Mouse (Mus musculus) kidney, embryonic 14.5 days (tissue): ENCODE results near the gene 1810010H24Rik. TPM values are rescaled to one million over a fixed set of nuclear protein-coding genes. Genes with fewer than 3 reads are reported as not detected.
"Not testable (repeated sequence)": the region's sequence is repeated elsewhere in the genome, so short reads cannot be mapped to it uniquely, and the experiment has no call there.

Experiments used
- ATAC-seq: fragments of 200-750 bp; cut with Nextera tagmentation; 2 replicates; pipeline ENCODE4 v1.8.0; 2017; ENCODE audit warnings: moderate number of reproducible peaks, mild to moderate bottlenecking, moderate TSS enrichment, moderate library complexity; ENCODE audit not compliant: low FRiP score, low TSS enrichment
- H3K27ac ChIP-seq: fragments of 300-500 bp; sonication (generic); 2 replicates; pipeline ENCODE4 v1.5.1; 2014; ENCODE audit warnings: low read depth, mild to moderate bottlenecking, low read length, moderate library complexity, mixed read lengths
- H3K27me3 ChIP-seq: fragments of 300-500 bp; sonication (generic); 2 replicates; pipeline ENCODE4 v1.6.1; 2014; ENCODE audit warnings: mild to moderate bottlenecking, low read length; ENCODE audit not compliant: control insufficient read depth, insufficient read depth
- H3K36me3 ChIP-seq: fragments of 300-500 bp; sonication (generic); 2 replicates; pipeline ENCODE4 v1.6.1; 2014; ENCODE audit warnings: low read length, mixed read lengths; ENCODE audit not compliant: control insufficient read depth, insufficient read depth
- H3K4me1 ChIP-seq: fragments of 300-500 bp; sonication (generic); 2 replicates; pipeline ENCODE4 v1.6.1; 2014; ENCODE audit warnings: low read length, mixed read lengths; ENCODE audit not compliant: control insufficient read depth, insufficient read depth
- H3K4me2 ChIP-seq: fragments of 300-500 bp; sonication (generic); replicated peaks from 2 replicates; pipeline ENCODE4 v1.6.1; 2014; ENCODE audit warnings: low read depth, mild to moderate bottlenecking, low read length
- H3K4me3 ChIP-seq: fragments of 300-500 bp; sonication (generic); 2 replicates; pipeline ENCODE4 v1.5.1; 2014; ENCODE audit warnings: mild to moderate bottlenecking, low read length
- H3K9ac ChIP-seq: fragments of 300-500 bp; sonication (generic); 2 replicates; pipeline ENCODE4 v1.6.1; 2014; ENCODE audit warnings: low read depth, mild to moderate bottlenecking, low read length, moderate library complexity
- H3K9me3 ChIP-seq: fragments of 300-500 bp; sonication (generic); 2 replicates; pipeline ENCODE4 v1.6.1; 2016; ENCODE audit warnings: low read length; ENCODE audit not compliant: control insufficient read depth
- WGBS: fragments of 180-500 bp; shearing (Covaris S2); extraction: QIAGEN DNeasy Blood & Tissue Kit; methylation state at CpG from one replicate; pipeline ENCODE4 v1.1.7; 2014; 5-methylcytosine and 5-hydroxymethylcytosine counted together
- polyA plus RNA-seq: library from polyadenylated mRNA; unstranded; fragments of >200 nt; fragmentation: Nextera tagmentation; extraction: Ambion mirVana; gene quantifications from 2 replicates; pipeline ENCODE4 v1.2.1, GENCODE M21; 2014

Gene 1810010H24Rik
- polyA plus RNA-seq, 1 experiment from 2014 or later: 3.4 TPM

- 74% methylated on average over 7 of the region's 7 CpGs for whole genome bisulfite sequencing
- Histone ChIP-seq H3K36me3 (no peaks in the 10 kb centered on the region), H3K27ac (0 out of 2 replicates have a peak overlapping the region, but pooled peaks have one; percentile 95), H3K4me2 (peak overlapping the region; percentile 49; the same call in 1 of the 2 replicates), H3K4me3 (peak overlapping the region; percentile 61; the same call in 1 of the 2 replicates), H3K9me3 (no peaks in the 10 kb centered on the region), H3K27me3 (no peaks in the 10 kb centered on the region), H3K9ac (no peak overlapping the region), H3K4me1 (peaks cover 9% of the 10 kb centered on the region; the same call in 1 of the 2 replicates)
- no peak for ATAC-seq
Observed at GRCm38 (mm10) chr11:107011171-107011570, 14.3 kb upstream of the 1810010H24Rik start.

DNA sequence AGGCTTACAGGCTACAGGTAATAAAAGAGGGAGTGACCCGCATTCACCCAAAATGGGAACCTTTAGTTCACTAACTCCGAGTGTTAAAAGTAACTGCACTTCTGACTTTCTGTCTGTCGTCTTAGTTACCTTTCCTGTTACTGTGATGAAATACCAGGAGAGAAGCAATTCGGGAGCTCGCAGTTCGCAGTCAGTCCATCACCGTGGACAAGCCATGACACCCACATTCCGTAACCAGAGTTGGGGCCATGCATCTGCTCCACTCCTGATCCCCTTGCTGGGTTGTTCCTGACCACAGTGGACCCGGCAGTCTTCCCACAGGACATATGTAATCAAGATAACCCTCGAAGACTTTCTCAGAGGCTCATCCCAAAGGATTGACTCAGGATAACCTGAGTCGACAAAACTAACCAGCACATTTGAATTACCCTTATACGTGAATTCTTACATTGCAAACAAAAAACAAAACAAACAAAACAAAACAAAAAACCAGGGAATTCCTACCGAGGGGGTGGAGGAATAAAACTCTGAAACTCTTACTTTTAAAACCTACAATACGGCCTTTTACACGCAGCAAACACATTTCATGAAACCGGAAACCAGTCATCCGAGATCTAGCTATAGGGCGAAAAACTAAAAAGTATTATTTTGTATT is 13.7 kb upstream of the 1810010H24Rik start:
- no peaks in the 10 kb centered on the region for H3K36me3 ChIP-seq
- H3K9ac ChIP-seq: peak overlapping the region; percentile 75
- ATAC-seq: no peak
- no peaks in the 10 kb centered on the region for H3K27me3 ChIP-seq
- H3K4me2 ChIP-seq: peak overlapping the region; percentile 49
- no peaks in the 10 kb centered on the region for H3K9me3 ChIP-seq
- H3K4me3 ChIP-seq: peak overlapping the region; percentile 61
- WGBS: 23% methylated on average over 18 of the region's 18 CpGs
- H3K4me1 ChIP-seq: peaks cover 9% of the 10 kb centered on the region; the same call in 1 of the 2 replicates
- H3K27ac ChIP-seq: peak overlapping the region; percentile 95

DNA sequence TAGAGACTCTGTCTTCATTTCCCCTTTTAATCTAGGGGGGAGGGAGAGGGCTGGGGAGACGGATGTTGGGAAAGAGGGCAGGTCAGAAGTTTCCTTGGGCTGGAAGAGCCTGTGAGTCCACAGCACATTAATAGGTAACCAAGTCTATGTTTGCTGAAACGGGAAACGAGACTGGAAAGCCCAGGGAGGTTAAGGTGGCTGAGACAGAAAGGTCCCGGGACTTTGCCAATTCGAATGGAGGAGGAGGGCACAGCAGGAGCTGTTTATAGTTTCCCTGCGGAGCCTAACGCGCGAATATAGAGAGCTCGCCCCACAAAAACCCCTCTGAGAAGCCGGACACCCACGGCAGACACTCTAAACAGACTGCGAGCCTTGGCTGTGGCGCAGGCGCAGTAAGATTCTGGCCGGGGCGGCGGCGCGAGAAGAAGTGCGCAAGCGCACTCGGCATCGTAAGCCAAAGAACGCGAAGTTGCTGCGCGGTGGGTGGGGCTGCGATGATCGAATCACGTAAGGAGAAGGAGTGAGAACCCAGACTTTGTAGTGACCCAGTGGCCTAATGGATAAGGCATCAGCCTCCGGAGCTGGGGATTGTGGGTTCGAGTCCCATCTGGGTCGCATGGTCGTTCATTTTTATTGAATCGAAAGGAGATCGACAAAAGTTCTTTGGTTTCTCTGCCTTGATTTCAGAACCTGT is 13.0 kb upstream of the 1810010H24Rik start:
- H3K4me2 ChIP-seq: peak overlapping the region; percentile 49
- H3K4me3 ChIP-seq: peak overlapping the region; percentile 61
- H3K9me3 ChIP-seq: no peaks in the 10 kb centered on the region
- no peaks in the 10 kb centered on the region for H3K27me3 ChIP-seq
- H3K36me3 ChIP-seq: no peaks in the 10 kb centered on the region
- peak; percentile 91 for ATAC-seq
- peak overlapping the region; percentile 95 for H3K27ac ChIP-seq
- WGBS: under 1% methylated on average over 37 of the region's 37 CpGs
- peaks cover 9% of the 10 kb centered on the region; the same call in 1 of the 2 replicates for H3K4me1 ChIP-seq
- peak overlapping the region; percentile 75 for H3K9ac ChIP-seq

GRCm38 (mm10) chr11:107014020-107014585 is 11.4 kb upstream of the 1810010H24Rik start:
- no peak for ATAC-seq
- WGBS: 79% methylated on average over 11 of the region's 11 CpGs
- no peak overlapping the region for H3K4me2 ChIP-seq

DNA sequence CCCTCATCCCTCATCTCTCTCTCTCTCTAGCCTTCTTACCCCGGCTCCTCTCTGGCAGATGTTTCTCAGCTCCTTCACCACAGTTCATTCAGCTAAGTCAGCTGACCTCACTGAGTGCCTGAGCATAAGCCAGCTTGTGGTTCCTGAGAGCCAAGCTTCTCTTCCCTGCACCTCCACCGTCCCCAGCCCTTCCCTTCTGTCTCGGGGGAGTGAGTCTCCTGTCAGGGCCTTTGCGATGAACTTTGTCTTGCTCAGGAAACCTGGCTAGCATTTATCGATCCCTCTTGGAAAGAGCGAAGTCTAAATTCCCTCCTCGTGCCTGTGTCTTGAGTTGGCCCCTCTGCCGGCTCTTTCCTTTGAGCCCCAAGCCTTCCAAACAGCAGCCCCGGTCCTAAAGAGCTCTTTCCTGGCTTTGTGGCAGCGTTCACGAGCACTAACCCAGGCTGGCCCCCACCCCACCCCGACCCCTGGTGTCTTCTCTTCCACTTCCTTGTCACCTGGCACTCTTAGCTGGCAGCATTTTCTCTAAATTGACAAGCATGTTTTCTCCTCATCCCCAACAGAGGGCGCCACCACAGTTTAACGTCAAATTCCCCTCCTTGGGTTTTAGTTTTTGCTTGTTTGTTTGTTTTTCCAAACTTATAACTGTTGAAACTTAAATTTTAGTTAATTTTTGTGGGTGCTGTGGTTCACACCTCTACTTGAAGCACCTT is 10.7 kb upstream of the 1810010H24Rik start:
- H3K36me3 ChIP-seq: no peaks in the 10 kb centered on the region
- no peak overlapping the region for H3K4me3 ChIP-seq
- H3K27me3 ChIP-seq: no peaks in the 10 kb centered on the region
- H3K4me2 ChIP-seq: no peak overlapping the region
- no peak for ATAC-seq
- H3K9ac ChIP-seq: no peak overlapping the region
- 55% methylated on average over 14 of the region's 14 CpGs for WGBS
- no peaks in the 10 kb centered on the region for H3K9me3 ChIP-seq
- H3K27ac ChIP-seq: no peak overlapping the region
- peaks cover 9% of the 10 kb centered on the region; the same call in 1 of the 2 replicates for H3K4me1 ChIP-seq

More at GRCm38 (mm10) chr11:107014020-107014585, 11.4 kb upstream of the 1810010H24Rik start:
- no peaks in the 10 kb centered on the region for H3K9me3 ChIP-seq
- no peak overlapping the region for H3K27ac ChIP-seq
- no peak overlapping the region for H3K9ac ChIP-seq
- H3K27me3 ChIP-seq: no peaks in the 10 kb centered on the region
- no peaks in the 10 kb centered on the region for H3K36me3 ChIP-seq
- peaks cover 9% of the 10 kb centered on the region; the same call in 1 of the 2 replicates for H3K4me1 ChIP-seq
- H3K4me3 ChIP-seq: no peak overlapping the region

- H3K27me3 ChIP-seq, H3K27ac ChIP-seq, H3K4me3 ChIP-seq, ATAC-seq, H3K4me2 ChIP-seq, H3K9me3 ChIP-seq, H3K36me3 ChIP-seq, H3K4me1 ChIP-seq, H3K9ac ChIP-seq: not testable (repeated sequence)
- WGBS: 77% methylated on average over 11 of the region's 11 CpGs
Observed at GRCm38 (mm10) chr11:107015535-107016187, 9.8 kb upstream of the 1810010H24Rik start.

- WGBS: 38% methylated on average over 1 of the region's 1 CpGs
- no peak overlapping the region for H3K4me2 ChIP-seq
- peak; percentile 18; the same call in 1 of the 2 replicates for ATAC-seq
- H3K36me3 ChIP-seq: no peaks in the 10 kb centered on the region
- no peaks in the 10 kb centered on the region for H3K9me3 ChIP-seq
- no peak overlapping the region for H3K9ac ChIP-seq
- H3K27me3 ChIP-seq: no peaks in the 10 kb centered on the region
- H3K4me3 ChIP-seq: no peak overlapping the region
- H3K27ac ChIP-seq: no peak overlapping the region
- peaks cover under 1% of the 10 kb centered on the region; the same call in 1 of the 2 replicates for H3K4me1 ChIP-seq
Observed at GRCm38 (mm10) chr11:107016893-107017292, 8.6 kb upstream of the 1810010H24Rik start.

GRCm38 (mm10) chr11:107017339-107017886 is 8.1 kb upstream of the 1810010H24Rik start:
- Histone ChIP-seq H3K9me3 (no peaks in the 10 kb centered on the region), H3K4me1 (no peaks in the 10 kb centered on the region), H3K36me3 (no peaks in the 10 kb centered on the region), H3K4me2 (no peak overlapping the region), H3K4me3 (no peak overlapping the region), H3K27me3 (no peaks in the 10 kb centered on the region), H3K27ac (no peak overlapping the region), H3K9ac (no peak overlapping the region)
- ATAC-seq: no peak
- WGBS: 47% methylated on average over 6 of the region's 6 CpGs
